Mouse (Mus musculus) olfactory bulb, adult 2 months (tissue): ENCODE results near the gene Usp18.

Experiments
- CTCF ChIP-seq: fragments of 200-500 bp; IDR thresholded peaks from 2 replicates; pipeline ENCODE4 v1.5.1; 2012; ENCODE audit warnings: low read depth, mild to moderate bottlenecking, low read length, moderate library complexity; ENCODE audit not compliant: insufficient read depth
- POLR2A ChIP-seq: fragments of 200-500 bp; IDR thresholded peaks from 2 replicates; pipeline ENCODE4 v1.6.1; 2012; ENCODE audit warnings: mild to moderate bottlenecking, low read depth, low read length, moderate library complexity; ENCODE audit not compliant: insufficient read depth

- TF ChIP-seq CTCF (no peak), POLR2A (no peak)
These were observed 39.2 kb upstream of the Usp18 start for GRCm38 (mm10) chr6:121206481-121206880.
